In the genomic region with DNA sequence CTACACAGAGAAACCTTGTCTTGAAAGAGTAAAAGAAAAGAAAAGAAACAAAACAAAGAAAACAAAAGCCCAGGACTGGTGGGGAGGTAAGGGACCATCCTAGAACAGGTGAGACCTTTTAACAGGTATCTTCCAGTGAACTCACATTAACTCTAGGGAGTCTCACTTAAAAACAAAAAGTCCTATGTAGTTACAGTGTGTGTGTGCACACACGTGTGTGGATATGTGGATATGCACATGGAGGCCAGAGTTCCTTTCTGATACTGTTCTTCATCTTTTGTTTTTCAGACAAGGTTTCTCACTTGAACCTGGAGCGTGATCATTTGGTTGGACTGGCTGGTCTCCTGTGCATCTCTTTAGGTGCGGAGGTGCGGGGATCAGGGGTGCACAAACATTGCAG, we compare ENCODE assay signal across 8 mouse cellular contexts. TPM values are rescaled to one million over a fixed set of nuclear protein-coding genes. Genes with fewer than 3 reads are reported as not detected.
A peak's percentile ranks its signal among the peaks of the same experiment; 100 is the strongest.
DNase-seq lines count a peak whose midpoint lies in the region; ATAC-seq and TF ChIP-seq lines count a peak whose summit lies in the region.

No protein-coding gene starts in this region.

- H3K27me3 ChIP-seq in lung, embryonic 14.5 days (ENCODE audit: insufficient read depth, low read length), result no peaks in the 10 kb centered on the region
- H3K27me3 ChIP-seq in embryonic facial prominence, embryonic 15.5 days, result no peaks in the 10 kb centered on the region
- no peaks in the 10 kb centered on the region for H3K27me3 ChIP-seq in limb, embryonic 12.5 days
- H3K27me3 ChIP-seq in neural tube, embryonic 14.5 days (ENCODE audit: control insufficient read depth, insufficient read depth, low read length), result no peaks in the 10 kb centered on the region

- H3K27ac ChIP-seq in lung, embryonic 14.5 days (ENCODE audit: low read depth), result no peak overlapping the region
- peak overlapping the region; percentile 92 for H3K27ac ChIP-seq in embryonic facial prominence, embryonic 15.5 days (replicated peaks)
- H3K27ac ChIP-seq in limb, embryonic 12.5 days, result peak overlapping the region; percentile 92
- H3K27ac ChIP-seq in neural tube, embryonic 14.5 days (ENCODE audit: low read depth, low read length), result no peak overlapping the region

- no peak for DNase-seq in lung, embryonic 14.5 days
- DNase-seq in lung, postnatal 4 days, result no peak
- DNase-seq in frontal cortex, adult 2 months (ENCODE audit: extremely low spot score in 1 of 2, low spot score in 1 of 2), result no peak
- DNase-seq in urinary bladder, postnatal 25 days (ENCODE audit: low spot score), result no peak
- DNase-seq in left cerebral cortex, postnatal 10 days (ENCODE audit: extremely low spot score in 1 of 2, low spot score in 2 of 2), result no peak

- H3K9me3 ChIP-seq in lung, embryonic 14.5 days (ENCODE audit: low read depth, low read length), result no peaks in the 10 kb centered on the region
- no peaks in the 10 kb centered on the region for H3K9me3 ChIP-seq in embryonic facial prominence, embryonic 15.5 days (replicated peaks)
- H3K9me3 ChIP-seq in limb, embryonic 12.5 days, result no peaks in the 10 kb centered on the region
- no peaks in the 10 kb centered on the region for H3K9me3 ChIP-seq in neural tube, embryonic 14.5 days (ENCODE audit: control insufficient read depth, low read length)

- intact Hi-C loops in left cerebral cortex, postnatal 10 days (cut with DNase I), result no loop called here

- no peak for TF ChIP-seq CTCF in lung, embryonic 14.5 days (IDR thresholded peaks at IDR 0.05; ENCODE audit: low read depth)

- WGBS in lung, embryonic 14.5 days, result 90% methylated on average over 4 of the region's 4 CpGs
- 89% methylated on average over 4 of the region's 4 CpGs for WGBS in embryonic facial prominence, embryonic 15.5 days
- 76% methylated on average over 4 of the region's 4 CpGs for WGBS in limb, embryonic 12.5 days
- 78% methylated on average over 4 of the region's 4 CpGs for WGBS in neural tube, embryonic 14.5 days

- no peak for ATAC-seq in lung, embryonic 14.5 days (ENCODE audit: insufficient read depth)
- no peak for ATAC-seq in embryonic facial prominence, embryonic 15.5 days (ENCODE audit: insufficient number of reproducible peaks, low FRiP score, low TSS enrichment, low read depth)
- no peak for ATAC-seq in limb, embryonic 12.5 days (ENCODE audit: insufficient number of reproducible peaks, insufficient read depth, low FRiP score, low TSS enrichment, low read depth)
- no peak for ATAC-seq in neural tube, embryonic 14.5 days (ENCODE audit: low read depth)

- H3K4me2 ChIP-seq in lung, embryonic 14.5 days, result peak overlapping the region; percentile 88
- H3K4me2 ChIP-seq in embryonic facial prominence, embryonic 15.5 days (replicated peaks), result peak overlapping the region; percentile 73
- peak overlapping the region; percentile 70 for H3K4me2 ChIP-seq in limb, embryonic 12.5 days
- peak overlapping the region; percentile 78 for H3K4me2 ChIP-seq in neural tube, embryonic 14.5 days (ENCODE audit: low read depth, low read length)

- peak overlapping the region; percentile 70 for H3K4me3 ChIP-seq in lung, embryonic 14.5 days (ENCODE audit: low read depth, low read length)
- H3K4me3 ChIP-seq in embryonic facial prominence, embryonic 15.5 days (replicated peaks), result peak overlapping the region; percentile 80
- peak overlapping the region; percentile 77 for H3K4me3 ChIP-seq in limb, embryonic 12.5 days (replicated peaks)
- H3K4me3 ChIP-seq in neural tube, embryonic 14.5 days (ENCODE audit: low read depth, low read length), result 0 out of 2 replicates have a peak overlapping the region, but pooled peaks have one; percentile 73

- peaks cover 18% of the 10 kb centered on the region for H3K36me3 ChIP-seq in lung, embryonic 14.5 days (ENCODE audit: insufficient read depth)
- H3K36me3 ChIP-seq in embryonic facial prominence, embryonic 15.5 days, result peaks cover 8% of the 10 kb centered on the region; the same call in 1 of the 2 replicates
- H3K36me3 ChIP-seq in limb, embryonic 12.5 days, result peaks cover 26% of the 10 kb centered on the region
- no peaks in the 10 kb centered on the region for H3K36me3 ChIP-seq in neural tube, embryonic 14.5 days (ENCODE audit: control insufficient read depth, insufficient read depth, low read length)

- peak overlapping the region; percentile 71; the same call in 1 of the 2 replicates for H3K9ac ChIP-seq in lung, embryonic 14.5 days
- peak overlapping the region; percentile 57 for H3K9ac ChIP-seq in embryonic facial prominence, embryonic 15.5 days
- H3K9ac ChIP-seq in limb, embryonic 12.5 days (replicated peaks), result peak overlapping the region; percentile 74; the same call in 1 of the 2 replicates
- H3K9ac ChIP-seq in neural tube, embryonic 14.5 days (replicated peaks; ENCODE audit: low read depth, low read length), result peak overlapping the region; percentile 69

- peaks cover 9% of the 10 kb centered on the region; the same call in 1 of the 2 replicates for H3K4me1 ChIP-seq in lung, embryonic 14.5 days (ENCODE audit: insufficient read depth)
- H3K4me1 ChIP-seq in embryonic facial prominence, embryonic 15.5 days, result peaks cover 11% of the 10 kb centered on the region
- peaks cover 16% of the 10 kb centered on the region for H3K4me1 ChIP-seq in limb, embryonic 12.5 days (replicated peaks)
- H3K4me1 ChIP-seq in neural tube, embryonic 14.5 days (ENCODE audit: control insufficient read depth, insufficient read depth, low read length), result peaks cover 7% of the 10 kb centered on the region

RNA-seq across cellular contexts. Expression of gene Cnpy3, which starts 1.4 kb away (rescaled TPM):
- polyA plus RNA-seq in lung, embryonic 14.5 days (2014; fragmentation: Nextera tagmentation; extraction: Ambion mirVana), result 77.4 and 79.3 TPM in 2 replicates
- 74.2 and 78.2 TPM in 2 replicates for polyA plus RNA-seq in embryonic facial prominence, embryonic 15.5 days (2015; fragmentation: Nextera tagmentation; extraction: Ambion mirVana)
- 58.5 and 64.8 TPM in 2 replicates for polyA plus RNA-seq in limb, embryonic 12.5 days (2016; fragmentation: Nextera tagmentation; extraction: Ambion mirVana)
- polyA plus RNA-seq in neural tube, embryonic 14.5 days (2014; fragmentation: Nextera tagmentation; extraction: Ambion mirVana), result 62.5 and 65.8 TPM in 2 replicates
- polyA plus RNA-seq in frontal cortex, adult 2 months (2012; rRNA removed), result 86.0 and 88.3 TPM in 2 replicates
- 10 to 100 TPM; 50.9 to 53.7 TPM for total RNA-seq in left cerebral cortex, postnatal 10 days (2021)

RNA-seq across cellular contexts. Expression of gene Ptcra, which starts 12.9 kb away (rescaled TPM):
- 0.24 and 0.37 TPM in 2 replicates for polyA plus RNA-seq in lung, embryonic 14.5 days (2014; fragmentation: Nextera tagmentation; extraction: Ambion mirVana)
- 0.41 and 0.47 TPM in 2 replicates for polyA plus RNA-seq in embryonic facial prominence, embryonic 15.5 days (2015; fragmentation: Nextera tagmentation; extraction: Ambion mirVana)
- 0.16 and 0.55 TPM in 2 replicates for polyA plus RNA-seq in limb, embryonic 12.5 days (2016; fragmentation: Nextera tagmentation; extraction: Ambion mirVana)
- 0.32 TPM in 1 of 2 replicates, not detected in the other for polyA plus RNA-seq in neural tube, embryonic 14.5 days (2014; fragmentation: Nextera tagmentation; extraction: Ambion mirVana)
- polyA plus RNA-seq in frontal cortex, adult 2 months (2012; rRNA removed), result 0.36 and 0.88 TPM in 2 replicates
- total RNA-seq in left cerebral cortex, postnatal 10 days (2021), result not detected

RNA-seq across cellular contexts. Expression of gene Gnmt, which starts 21.6 kb away (rescaled TPM):
- 0.77 and 1.5 TPM in 2 replicates for polyA plus RNA-seq in lung, embryonic 14.5 days (2014; fragmentation: Nextera tagmentation; extraction: Ambion mirVana)
- polyA plus RNA-seq in embryonic facial prominence, embryonic 15.5 days (2015; fragmentation: Nextera tagmentation; extraction: Ambion mirVana), result 2.0 and 2.1 TPM in 2 replicates
- 0.48 and 0.73 TPM in 2 replicates for polyA plus RNA-seq in limb, embryonic 12.5 days (2016; fragmentation: Nextera tagmentation; extraction: Ambion mirVana)
- polyA plus RNA-seq in neural tube, embryonic 14.5 days (2014; fragmentation: Nextera tagmentation; extraction: Ambion mirVana), result 2.1 TPM in 2 replicates
- 1.8 and 2.2 TPM in 2 replicates for polyA plus RNA-seq in frontal cortex, adult 2 months (2012; rRNA removed)
- total RNA-seq in left cerebral cortex, postnatal 10 days (2021), result under 1 TPM in 1 of 2 experiments, not detected in 1; 0.69 TPM

RNA-seq across cellular contexts. Expression of gene 2310039H08Rik, which starts 21.9 kb away (rescaled TPM):
- 58.2 and 64.7 TPM in 2 replicates for polyA plus RNA-seq in lung, embryonic 14.5 days (2014; fragmentation: Nextera tagmentation; extraction: Ambion mirVana)
- 82.4 and 84.0 TPM in 2 replicates for polyA plus RNA-seq in embryonic facial prominence, embryonic 15.5 days (2015; fragmentation: Nextera tagmentation; extraction: Ambion mirVana)
- 49.8 and 52.6 TPM in 2 replicates for polyA plus RNA-seq in limb, embryonic 12.5 days (2016; fragmentation: Nextera tagmentation; extraction: Ambion mirVana)
- polyA plus RNA-seq in neural tube, embryonic 14.5 days (2014; fragmentation: Nextera tagmentation; extraction: Ambion mirVana), result 58.3 and 60.4 TPM in 2 replicates
- 23.6 and 27.1 TPM in 2 replicates for polyA plus RNA-seq in frontal cortex, adult 2 months (2012; rRNA removed)
- 10 to 100 TPM; 13.4 to 14.5 TPM for total RNA-seq in left cerebral cortex, postnatal 10 days (2021)

RNA-seq across cellular contexts. Expression of gene Rpl7l1, which starts 31.9 kb away (rescaled TPM):
- polyA plus RNA-seq in lung, embryonic 14.5 days (2014; fragmentation: Nextera tagmentation; extraction: Ambion mirVana), result 169 and 171 TPM in 2 replicates
- 136 and 145 TPM in 2 replicates for polyA plus RNA-seq in embryonic facial prominence, embryonic 15.5 days (2015; fragmentation: Nextera tagmentation; extraction: Ambion mirVana)
- polyA plus RNA-seq in limb, embryonic 12.5 days (2016; fragmentation: Nextera tagmentation; extraction: Ambion mirVana), result 179 and 210 TPM in 2 replicates
- 69.9 and 82.1 TPM in 2 replicates for polyA plus RNA-seq in neural tube, embryonic 14.5 days (2014; fragmentation: Nextera tagmentation; extraction: Ambion mirVana)
- polyA plus RNA-seq in frontal cortex, adult 2 months (2012; rRNA removed), result 37.8 and 46.0 TPM in 2 replicates
- 10 to 100 TPM; 46.5 to 52.7 TPM for total RNA-seq in left cerebral cortex, postnatal 10 days (2021)

Comparison
In these comparisons a context has a peak if more than half of its experiments do, and no peak if none do; other contexts are left out.
1. H3K27ac ChIP-seq: peak in embryonic facial prominence, embryonic 15.5 days (single experiment) and limb, embryonic 12.5 days (single experiment); none in lung, embryonic 14.5 days (single experiment) and neural tube, embryonic 14.5 days (single experiment).
2. Peak in every context shown above with its lines, with median percentiles within 50 percentile points of each other: H3K4me2 ChIP-seq, H3K4me3 ChIP-seq and H3K9ac ChIP-seq.